Mouse (Mus musculus): ENCODE data around the gene Slc29a4. TPM values are rescaled to one million over a fixed set of nuclear protein-coding genes. Genes with fewer than 3 reads are reported as not detected.

Gene Slc29a4
- polyA plus RNA-seq, 1 experiment: 9.9 TPM

- no peak for TF ChIP-seq EP300 (IDR thresholded peaks at IDR 0.05; ENCODE audit: insufficient read depth, low read depth, low read length)
- no peak for TF ChIP-seq POLR2A (IDR thresholded peaks at IDR 0.05; ENCODE audit: insufficient read depth, low read length)
- no peak for TF ChIP-seq CTCF (IDR thresholded peaks at IDR 0.05; ENCODE audit: low read depth, low read length)
- Histone ChIP-seq H3K27ac (ENCODE audit: insufficient read depth, low read length) (no peak overlapping the region), H3K36me3 (ENCODE audit: control insufficient read depth, insufficient read depth, low read length, poor library complexity, severe bottlenecking) (no peaks in the 10 kb centered on the region), H3K9ac (ENCODE audit: low read depth, poor library complexity, severe bottlenecking) (peak overlapping the region; percentile 8), H3K9me3 (replicated peaks; ENCODE audit: control insufficient read depth, insufficient read depth, low read length, poor library complexity, severe bottlenecking) (no peaks in the 10 kb centered on the region), H3K27me3 (ENCODE audit: control insufficient read depth, insufficient read depth, low read length, poor library complexity, severe bottlenecking) (no peaks in the 10 kb centered on the region), H3K4me3 (ENCODE audit: low read depth, low read length) (peak overlapping the region; percentile 43), H3K4me1 (ENCODE audit: control insufficient read depth, insufficient read depth, low read length) (no peaks in the 10 kb centered on the region)
Observed at GRCm38 (mm10) chr5:142752241-142752640, 59.9 kb downstream of the Slc29a4 start.

DNA sequence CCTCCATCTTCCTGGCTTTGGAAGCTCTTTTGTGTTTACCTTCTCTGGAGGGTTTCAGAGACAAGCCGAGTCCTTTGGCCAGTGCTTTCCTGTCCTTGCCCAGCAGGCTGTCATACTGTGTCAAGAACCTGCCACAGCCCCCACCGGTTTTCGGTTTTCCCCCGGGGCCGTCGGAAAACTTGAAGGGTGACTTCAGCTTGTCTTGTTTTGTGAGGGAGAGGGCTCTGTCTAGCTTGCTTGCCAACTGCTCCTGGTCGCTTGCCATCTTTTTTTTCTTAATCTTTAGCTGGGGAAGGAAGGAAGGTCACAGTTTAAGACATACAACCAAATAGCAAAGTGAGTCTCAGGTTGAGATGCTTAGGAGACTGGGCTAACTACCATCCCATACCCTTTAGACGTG is 67.5 kb downstream of the Slc29a4 start:
- Histone ChIP-seq H3K4me1 (ENCODE audit: control insufficient read depth, insufficient read depth, low read length) (no peaks in the 10 kb centered on the region), H3K9me3 (replicated peaks; ENCODE audit: control insufficient read depth, insufficient read depth, low read length, poor library complexity, severe bottlenecking) (no peaks in the 10 kb centered on the region), H3K4me3 (ENCODE audit: low read depth, low read length) (no peak overlapping the region), H3K27ac (ENCODE audit: insufficient read depth, low read length) (no peak overlapping the region), H3K27me3 (ENCODE audit: control insufficient read depth, insufficient read depth, low read length, poor library complexity, severe bottlenecking) (no peaks in the 10 kb centered on the region), H3K36me3 (ENCODE audit: control insufficient read depth, insufficient read depth, low read length, poor library complexity, severe bottlenecking) (no peaks in the 10 kb centered on the region), H3K9ac (ENCODE audit: low read depth, poor library complexity, severe bottlenecking) (no peak overlapping the region)
- TF ChIP-seq EP300 (IDR thresholded peaks at IDR 0.05; ENCODE audit: insufficient read depth, low read depth, low read length): no peak
- TF ChIP-seq POLR2A (IDR thresholded peaks at IDR 0.05; ENCODE audit: insufficient read depth, low read length): no peak
- no peak for TF ChIP-seq CTCF (IDR thresholded peaks at IDR 0.05; ENCODE audit: low read depth, low read length)

DNA sequence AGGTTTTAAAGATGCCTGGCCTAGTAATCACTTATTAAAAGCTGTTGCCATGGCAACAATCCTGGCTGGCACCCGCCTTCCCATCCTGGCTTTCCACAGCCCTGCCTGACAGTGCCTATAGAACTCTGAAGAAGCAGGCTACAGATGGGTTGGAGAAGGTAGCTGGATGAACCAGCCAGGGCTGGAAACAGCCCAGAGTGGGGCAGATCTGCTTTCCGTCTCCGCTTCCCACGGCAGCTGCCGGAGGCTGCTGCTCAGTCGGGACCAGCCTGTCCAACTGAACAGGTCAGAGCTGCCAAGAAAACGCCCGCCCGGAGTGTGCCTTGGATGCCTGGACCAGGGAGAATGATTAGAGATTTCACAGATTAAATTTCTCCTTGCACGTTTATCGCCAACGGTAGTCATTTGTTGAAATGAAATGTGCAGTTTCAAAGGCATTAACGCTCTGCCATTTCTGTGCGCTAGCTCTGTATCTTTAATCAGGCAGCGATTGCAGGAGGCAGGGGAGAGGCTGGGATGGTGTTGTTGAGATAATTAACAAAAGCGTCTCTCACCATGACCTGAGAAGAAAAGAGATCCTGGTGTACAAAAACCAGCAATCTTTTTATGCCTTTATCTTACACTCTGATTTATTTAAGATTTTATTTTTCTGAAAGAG is 69.1 kb downstream of the Slc29a4 start:
- no peaks in the 10 kb centered on the region for H3K36me3 ChIP-seq (ENCODE audit: control insufficient read depth, insufficient read depth, low read length, poor library complexity, severe bottlenecking)
- no peaks in the 10 kb centered on the region for H3K4me1 ChIP-seq (ENCODE audit: control insufficient read depth, insufficient read depth, low read length)
- no peak overlapping the region for H3K9ac ChIP-seq (ENCODE audit: low read depth, poor library complexity, severe bottlenecking)
- no peak for TF ChIP-seq EP300 (IDR thresholded peaks at IDR 0.05; ENCODE audit: insufficient read depth, low read depth, low read length)
- TF ChIP-seq CTCF (IDR thresholded peaks at IDR 0.05; ENCODE audit: low read depth, low read length): no peak
- TF ChIP-seq POLR2A (IDR thresholded peaks at IDR 0.05; ENCODE audit: insufficient read depth, low read length): no peak
- H3K27ac ChIP-seq (ENCODE audit: insufficient read depth, low read length): no peak overlapping the region
- H3K4me3 ChIP-seq (ENCODE audit: low read depth, low read length): no peak overlapping the region
- no peaks in the 10 kb centered on the region for H3K27me3 ChIP-seq (ENCODE audit: control insufficient read depth, insufficient read depth, low read length, poor library complexity, severe bottlenecking)
- H3K9me3 ChIP-seq (replicated peaks; ENCODE audit: control insufficient read depth, insufficient read depth, low read length, poor library complexity, severe bottlenecking): no peaks in the 10 kb centered on the region

DNA sequence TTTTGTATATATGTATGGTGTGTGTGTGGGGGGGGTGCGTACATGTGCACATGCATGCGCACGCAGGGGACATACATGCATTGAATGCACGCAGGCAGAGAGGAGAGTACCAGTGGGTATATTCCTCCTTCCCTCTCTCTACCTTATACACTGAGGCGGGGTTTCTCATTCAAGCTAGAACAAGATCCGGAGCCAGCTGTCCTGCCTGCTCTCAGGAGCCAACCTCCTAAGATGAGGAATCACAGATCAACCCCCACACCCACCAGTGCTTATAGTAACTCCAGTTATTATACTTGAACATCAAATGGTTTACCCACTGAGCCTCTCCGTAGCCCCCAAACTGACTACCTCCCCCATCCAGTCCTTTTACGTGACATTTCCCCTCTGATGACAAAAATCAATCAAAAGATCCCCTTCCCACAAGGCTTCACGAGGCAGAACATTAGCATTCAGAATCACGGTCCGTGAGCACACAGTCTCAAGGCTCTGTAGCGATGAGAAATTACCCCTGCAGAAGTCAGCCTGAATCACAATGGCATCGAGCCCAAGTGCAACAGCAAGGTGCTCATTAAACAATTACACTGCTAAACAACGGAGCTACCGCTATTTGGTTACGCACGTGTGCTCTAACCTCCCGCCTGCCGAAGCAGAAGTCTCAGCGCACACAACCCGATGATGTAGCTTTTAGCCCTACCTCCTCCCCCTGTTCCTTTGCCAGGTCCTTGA is 69.9 kb downstream of the Slc29a4 start:
- Histone ChIP-seq H3K9ac (ENCODE audit: low read depth, poor library complexity, severe bottlenecking) (no peak overlapping the region), H3K4me3 (ENCODE audit: low read depth, low read length) (no peak overlapping the region), H3K36me3 (ENCODE audit: control insufficient read depth, insufficient read depth, low read length, poor library complexity, severe bottlenecking) (no peaks in the 10 kb centered on the region), H3K27ac (ENCODE audit: insufficient read depth, low read length) (no peak overlapping the region), H3K9me3 (replicated peaks; ENCODE audit: control insufficient read depth, insufficient read depth, low read length, poor library complexity, severe bottlenecking) (no peaks in the 10 kb centered on the region), H3K4me1 (ENCODE audit: control insufficient read depth, insufficient read depth, low read length) (no peaks in the 10 kb centered on the region), H3K27me3 (ENCODE audit: control insufficient read depth, insufficient read depth, low read length, poor library complexity, severe bottlenecking) (no peaks in the 10 kb centered on the region)
- TF ChIP-seq CTCF (IDR thresholded peaks at IDR 0.05; ENCODE audit: low read depth, low read length): no peak
- no peak for TF ChIP-seq POLR2A (IDR thresholded peaks at IDR 0.05; ENCODE audit: insufficient read depth, low read length)
- no peak for TF ChIP-seq EP300 (IDR thresholded peaks at IDR 0.05; ENCODE audit: insufficient read depth, low read depth, low read length)

DNA sequence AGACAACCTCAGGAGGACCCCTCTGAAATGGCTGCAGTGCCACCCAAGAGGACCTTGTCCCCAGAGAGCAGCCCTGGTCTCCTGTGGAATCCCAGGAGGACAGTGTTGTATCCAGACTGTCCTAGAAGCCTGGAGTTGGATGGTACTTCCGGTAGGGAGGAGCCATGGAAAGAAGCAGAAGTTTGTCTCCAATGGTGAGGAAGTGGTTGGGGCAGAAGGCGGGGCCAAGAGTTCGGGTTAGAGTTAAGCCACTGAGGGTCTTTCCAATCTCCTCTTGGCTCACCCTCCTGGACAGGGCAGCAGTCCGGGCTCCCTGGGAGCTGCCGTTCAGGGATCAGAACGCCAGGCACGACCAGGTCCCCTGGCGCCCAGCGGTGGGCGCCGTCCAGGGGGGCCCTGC is 72.0 kb downstream of the Slc29a4 start:
- Histone ChIP-seq H3K9me3 (replicated peaks; ENCODE audit: control insufficient read depth, insufficient read depth, low read length, poor library complexity, severe bottlenecking) (no peaks in the 10 kb centered on the region), H3K4me3 (ENCODE audit: low read depth, low read length) (peak overlapping the region; percentile 19), H3K36me3 (ENCODE audit: control insufficient read depth, insufficient read depth, low read length, poor library complexity, severe bottlenecking) (no peaks in the 10 kb centered on the region), H3K9ac (ENCODE audit: low read depth, poor library complexity, severe bottlenecking) (no peak overlapping the region), H3K27me3 (ENCODE audit: control insufficient read depth, insufficient read depth, low read length, poor library complexity, severe bottlenecking) (no peaks in the 10 kb centered on the region), H3K27ac (ENCODE audit: insufficient read depth, low read length) (no peak overlapping the region), H3K4me1 (ENCODE audit: control insufficient read depth, insufficient read depth, low read length) (peaks cover 3% of the 10 kb centered on the region)
- no peak for TF ChIP-seq POLR2A (IDR thresholded peaks at IDR 0.05; ENCODE audit: insufficient read depth, low read length)
- TF ChIP-seq EP300 (IDR thresholded peaks at IDR 0.05; ENCODE audit: insufficient read depth, low read depth, low read length): no peak
- no peak for TF ChIP-seq CTCF (IDR thresholded peaks at IDR 0.05; ENCODE audit: low read depth, low read length)

GRCm38 (mm10) chr5:142764889-142765288 is 72.6 kb downstream of the Slc29a4 start:
- H3K9me3 ChIP-seq (replicated peaks; ENCODE audit: control insufficient read depth, insufficient read depth, low read length, poor library complexity, severe bottlenecking): no peaks in the 10 kb centered on the region
- no peaks in the 10 kb centered on the region for H3K36me3 ChIP-seq (ENCODE audit: control insufficient read depth, insufficient read depth, low read length, poor library complexity, severe bottlenecking)
- no peaks in the 10 kb centered on the region for H3K27me3 ChIP-seq (ENCODE audit: control insufficient read depth, insufficient read depth, low read length, poor library complexity, severe bottlenecking)
- no peak overlapping the region for H3K27ac ChIP-seq (ENCODE audit: insufficient read depth, low read length)
- no peak overlapping the region for H3K9ac ChIP-seq (ENCODE audit: low read depth, poor library complexity, severe bottlenecking)
- H3K4me1 ChIP-seq (ENCODE audit: control insufficient read depth, insufficient read depth, low read length): peaks cover 6% of the 10 kb centered on the region
- TF ChIP-seq CTCF (IDR thresholded peaks at IDR 0.05; ENCODE audit: low read depth, low read length): no peak
- TF ChIP-seq POLR2A (IDR thresholded peaks at IDR 0.05; ENCODE audit: insufficient read depth, low read length): no peak
- no peak for TF ChIP-seq EP300 (IDR thresholded peaks at IDR 0.05; ENCODE audit: insufficient read depth, low read depth, low read length)
- peak overlapping the region; percentile 19 for H3K4me3 ChIP-seq (ENCODE audit: low read depth, low read length)
